Mouse (Mus musculus): Measurements from ENCODE around the gene Ptchd1.
A peak's percentile ranks its signal among the peaks of the same experiment; 100 is the strongest.

Ptchd1 gene

GRCm38 (mm10) chrX:155623701-155624281 is at the start of gene Ptchd1:
TSS of gene Ptchd1 (minus strand) at chrX:155623814.
- DNase-seq (ENCODE audit: low read depth in 1 of 2, low spot score in 2 of 2), result no peak

- no peak for DNase-seq (ENCODE audit: low read depth in 1 of 2, low spot score in 2 of 2)
Observed at GRCm38 (mm10) chrX:155657971-155658370, 34.4 kb upstream of the Ptchd1 start.

- DNase-seq (ENCODE audit: low read depth in 1 of 2, low spot score in 2 of 2), result no peak
Observed at GRCm38 (mm10) chrX:155645975-155646374, 22.4 kb upstream of the Ptchd1 start.

- no peak for DNase-seq (ENCODE audit: low read depth in 1 of 2, low spot score in 2 of 2)
Observed at GRCm38 (mm10) chrX:155643975-155644374, 20.4 kb upstream of the Ptchd1 start.

GRCm38 (mm10) chrX:155625671-155626196 is 2.1 kb upstream of the Ptchd1 start:
- DNase-seq (ENCODE audit: low read depth in 1 of 2, low spot score in 2 of 2), result no peak

- DNase-seq (ENCODE audit: low read depth in 1 of 2, low spot score in 2 of 2), result no peak
Observed at GRCm38 (mm10) chrX:155624895-155625294, 1.3 kb upstream of the Ptchd1 start.

GRCm38 (mm10) chrX:155624341-155624841 is 777 bp upstream of the Ptchd1 start, which contains the start of gene Gm15155:
TSS of gene Gm15155 (plus strand) at chrX:155624741.
- DNase-seq (ENCODE audit: low read depth in 1 of 2, low spot score in 2 of 2), result no peak

GRCm38 (mm10) chrX:155622961-155623599 is 534 bp downstream of the Ptchd1 start:
- no peak for DNase-seq (ENCODE audit: low read depth in 1 of 2, low spot score in 2 of 2)

- DNase-seq (ENCODE audit: low read depth in 1 of 2, low spot score in 2 of 2), result peak in 1 of 2 experiments; percentile 11
Observed at GRCm38 (mm10) chrX:155622527-155622926, 1.1 kb downstream of the Ptchd1 start.

GRCm38 (mm10) chrX:155601196-155601595 is 22.4 kb downstream of the Ptchd1 start:
- DNase-seq (ENCODE audit: low read depth in 1 of 2, low spot score in 2 of 2), result no peak

GRCm38 (mm10) chrX:155596390-155596789 is 27.2 kb downstream of the Ptchd1 start:
- no peak for DNase-seq (ENCODE audit: low read depth in 1 of 2, low spot score in 2 of 2)

GRCm38 (mm10) chrX:155594685-155595084 is 28.9 kb downstream of the Ptchd1 start:
- no peak for DNase-seq (ENCODE audit: low read depth in 1 of 2, low spot score in 2 of 2)

GRCm38 (mm10) chrX:155592467-155592866 is 31.1 kb downstream of the Ptchd1 start:
- DNase-seq (ENCODE audit: low read depth in 1 of 2, low spot score in 2 of 2), result no peak

GRCm38 (mm10) chrX:155591490-155591889 is 32.1 kb downstream of the Ptchd1 start:
- DNase-seq (ENCODE audit: low read depth in 1 of 2, low spot score in 2 of 2), result no peak

GRCm38 (mm10) chrX:155584586-155584985 is 39.0 kb downstream of the Ptchd1 start:
- no peak for DNase-seq (ENCODE audit: low read depth in 1 of 2, low spot score in 2 of 2)

GRCm38 (mm10) chrX:155579791-155580190 is 43.8 kb downstream of the Ptchd1 start:
- DNase-seq (ENCODE audit: low read depth in 1 of 2, low spot score in 2 of 2), result no peak

GRCm38 (mm10) chrX:155572396-155572795 is 51.2 kb downstream of the Ptchd1 start:
- no peak for DNase-seq (ENCODE audit: low read depth in 1 of 2, low spot score in 2 of 2)

GRCm38 (mm10) chrX:155543780-155544179 is 79.8 kb downstream of the Ptchd1 start:
- DNase-seq (ENCODE audit: low read depth in 1 of 2, low spot score in 2 of 2), result no peak
